Mouse (Mus musculus) lung, postnatal 0 days (tissue): ENCODE data around the gene Gja3.

Experiments
- CTCF ChIP-seq: IDR thresholded peaks from 2 replicates; pipeline ENCODE4 v1.5.1; 2016; ENCODE audit warnings: antibody characterized with exemption, mild to moderate bottlenecking
- EP300 ChIP-seq: IDR thresholded peaks from 2 replicates; pipeline ENCODE4 v1.6.1; 2016; ENCODE audit warnings: antibody characterized with exemption, mild to moderate bottlenecking, control low read depth

DNA sequence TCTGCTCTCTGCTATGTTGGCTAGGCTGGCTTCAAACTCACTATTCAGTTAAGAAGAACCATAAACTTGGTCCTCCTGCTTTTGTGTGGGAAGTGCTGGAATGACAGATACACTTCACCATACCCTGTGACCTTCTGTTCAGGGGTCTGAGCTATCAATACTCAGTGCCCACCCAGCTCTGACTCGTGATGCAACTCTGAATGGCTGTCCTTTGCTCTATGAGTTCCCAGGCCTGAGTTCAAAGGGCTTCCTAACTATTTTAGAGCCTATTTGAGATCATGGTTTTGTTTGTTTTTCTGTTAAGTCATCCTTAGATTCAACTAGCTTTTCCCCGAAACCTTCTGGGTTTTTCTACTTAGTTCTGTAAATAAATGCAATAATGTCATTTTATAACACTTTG, 32.1 kb upstream of the Gja3 start:
- TF ChIP-seq CTCF: no peak
- TF ChIP-seq EP300: no peak
